Mouse (Mus musculus) lung, embryonic 16.5 days (tissue): ENCODE results near the gene Spata45. TPM values are rescaled to one million over a fixed set of nuclear protein-coding genes. Genes with fewer than 3 reads are reported as not detected.

ENCODE experiments used
- ATAC-seq: fragments of 200-750 bp; cut with Nextera tagmentation; 2 replicates; pipeline ENCODE4 v1.8.0; 2017; ENCODE audit warnings: low read depth, mild to moderate bottlenecking, moderate library complexity
- H3K27ac ChIP-seq: fragments of 300-500 bp; sonication (generic); 2 replicates; pipeline ENCODE4 v1.5.1; 2014; ENCODE audit warnings: mild to moderate bottlenecking, control low read depth, low read length
- H3K27me3 ChIP-seq: fragments of 300-500 bp; sonication (generic); 2 replicates; pipeline ENCODE4 v1.6.1; 2014; ENCODE audit warnings: low read depth, low read length, mixed read lengths; ENCODE audit not compliant: control insufficient read depth, insufficient read depth
- H3K36me3 ChIP-seq: fragments of 300-500 bp; sonication (generic); 2 replicates; pipeline ENCODE4 v1.6.1; 2014; ENCODE audit warnings: low read length; ENCODE audit not compliant: control insufficient read depth, insufficient read depth
- H3K4me1 ChIP-seq: fragments of 300-500 bp; sonication (generic); replicated peaks from 2 replicates; pipeline ENCODE4 v1.6.1; 2014; ENCODE audit warnings: low read length, mixed read lengths; ENCODE audit not compliant: control insufficient read depth, insufficient read depth
- H3K4me2 ChIP-seq: fragments of 300-500 bp; sonication (generic); 2 replicates; pipeline ENCODE4 v1.6.1; 2014; ENCODE audit warnings: low read depth, low read length, control low read depth
- H3K4me3 ChIP-seq: fragments of 300-500 bp; sonication (generic); 2 replicates; pipeline ENCODE4 v1.5.1; 2014; ENCODE audit warnings: mild to moderate bottlenecking, low read length, control low read depth
- H3K9ac ChIP-seq: fragments of 300-500 bp; sonication (generic); 2 replicates; pipeline ENCODE4 v1.6.1; 2014; ENCODE audit warnings: low read length, control low read depth
- H3K9me3 ChIP-seq: fragments of 300-500 bp; sonication (generic); 2 replicates; pipeline ENCODE4 v1.6.1; 2016; ENCODE audit warnings: low read length; ENCODE audit not compliant: control insufficient read depth
- WGBS: fragments of 180-500 bp; shearing (Covaris S2); extraction: QIAGEN DNeasy Blood & Tissue Kit; methylation state at CpG from one replicate; pipeline ENCODE4 v1.1.7; 2014; 5-methylcytosine and 5-hydroxymethylcytosine counted together
- polyA plus RNA-seq: library from polyadenylated mRNA; unstranded; fragments of >200 nt; fragmentation: Nextera tagmentation; extraction: Ambion mirVana; gene quantifications from 2 replicates; pipeline ENCODE4 v1.2.1, GENCODE M21; 2015

Gene Spata45
- not detected in 2 replicates for polyA plus RNA-seq

GRCm38 (mm10) chr1:191036554-191037334 is at the start of gene Spata45:
Gene Spata45, plus strand, starts transcription at chr1:191036639.
- Histone ChIP-seq H3K36me3 (no peaks in the 10 kb centered on the region), H3K9ac (no peak within 1 kb of the TSS), H3K4me3 (no peak within 1 kb of the TSS), H3K9me3 (no peaks in the 10 kb centered on the region), H3K4me2 (no peak within 1 kb of the TSS), H3K27me3 (no peaks in the 10 kb centered on the region), H3K4me1 (no peaks in the 10 kb centered on the region), H3K27ac (no peak within 1 kb of the TSS)
- WGBS, result 57% methylated on average over 6 of the region's 6 CpGs
- no peak for ATAC-seq

- Histone ChIP-seq H3K27me3 (no peaks in the 10 kb centered on the region), H3K9ac (no peak overlapping the region), H3K4me2 (no peak overlapping the region), H3K4me3 (no peak overlapping the region), H3K36me3 (no peaks in the 10 kb centered on the region), H3K9me3 (no peaks in the 10 kb centered on the region), H3K27ac (no peak overlapping the region), H3K4me1 (no peaks in the 10 kb centered on the region)
- ATAC-seq, result no peak
- 74% methylated on average over 9 of the region's 9 CpGs for WGBS
These were observed 46.9 kb upstream of the Spata45 start for GRCm38 (mm10) chr1:190989437-190990082.

GRCm38 (mm10) chr1:190995548-190995947 is 40.9 kb upstream of the Spata45 start:
- H3K4me1 ChIP-seq, result peaks cover 3% of the 10 kb centered on the region; the same call in 1 of the 2 replicates
- no peaks in the 10 kb centered on the region for H3K27me3 ChIP-seq
- H3K9ac ChIP-seq, result no peak overlapping the region
- WGBS, result 38% methylated on average over 7 of the region's 7 CpGs
- H3K4me2 ChIP-seq, result no peak overlapping the region
- peak; percentile 54; the same call in 1 of the 2 replicates for ATAC-seq
- H3K4me3 ChIP-seq, result no peak overlapping the region
- 0 out of 2 replicates have a peak, but pooled peaks cover 3% of the 10 kb centered on the region for H3K9me3 ChIP-seq
- no peaks in the 10 kb centered on the region for H3K36me3 ChIP-seq
- H3K27ac ChIP-seq, result no peak overlapping the region

DNA sequence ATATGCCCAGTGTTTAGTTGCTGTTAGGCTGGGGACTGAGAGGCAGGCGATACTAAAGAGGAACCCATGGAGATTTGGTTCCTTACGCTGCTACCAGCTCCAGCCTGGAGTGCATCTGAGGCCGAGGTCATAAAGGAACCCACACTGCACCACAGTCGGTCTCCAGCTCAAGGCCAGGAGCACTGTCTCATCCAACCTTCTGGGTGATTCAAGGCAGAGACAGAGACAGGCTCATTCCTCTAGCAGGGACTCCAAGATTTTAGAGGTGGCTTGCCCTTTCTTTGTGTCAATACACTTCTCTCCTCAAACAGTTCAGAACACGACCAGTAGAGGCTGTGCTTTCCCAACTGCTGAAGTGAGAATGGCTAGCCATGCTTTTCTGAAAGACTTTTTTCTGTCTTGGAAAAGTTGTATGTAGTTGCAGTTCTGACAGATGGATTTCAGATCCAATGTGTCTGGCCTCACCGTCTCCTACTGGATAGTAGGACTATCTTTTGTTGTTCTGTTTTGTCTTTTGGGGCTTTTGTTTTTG is 40.0 kb upstream of the Spata45 start:
- Histone ChIP-seq H3K4me3 (no peak overlapping the region), H3K36me3 (no peaks in the 10 kb centered on the region), H3K4me1 (peaks cover 3% of the 10 kb centered on the region; the same call in 1 of the 2 replicates), H3K9ac (no peak overlapping the region), H3K4me2 (no peak overlapping the region), H3K27me3 (no peaks in the 10 kb centered on the region), H3K27ac (no peak overlapping the region), H3K9me3 (0 out of 2 replicates have a peak, but pooled peaks cover 3% of the 10 kb centered on the region)
- 73% methylated on average over 6 of the region's 6 CpGs for WGBS
- ATAC-seq, result no peak

DNA sequence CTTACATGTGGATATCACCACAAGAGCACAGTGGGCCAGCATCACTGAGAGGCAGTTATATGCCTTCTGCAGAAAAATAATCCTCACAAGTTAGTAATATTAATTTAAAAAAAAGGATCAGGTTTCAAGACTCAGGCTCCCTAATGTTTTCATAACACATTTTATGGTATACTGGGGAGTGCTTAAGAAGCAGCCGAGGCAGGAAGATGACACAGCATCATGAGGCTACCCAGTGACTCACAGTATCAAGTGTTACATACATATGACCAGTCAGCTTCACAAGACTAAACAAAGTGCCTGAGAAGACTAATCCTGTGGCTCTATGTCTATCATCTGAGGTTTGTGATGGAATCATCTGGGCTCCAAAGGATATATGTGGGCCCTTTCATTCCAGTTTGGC is 38.4 kb upstream of the Spata45 start:
- no peak overlapping the region for H3K9ac ChIP-seq
- H3K4me3 ChIP-seq, result no peak overlapping the region
- WGBS, result 58% methylated on average over 1 of the region's 1 CpGs
- H3K36me3 ChIP-seq, result no peaks in the 10 kb centered on the region
- H3K27ac ChIP-seq, result no peak overlapping the region
- 0 out of 2 replicates have a peak, but pooled peaks cover 3% of the 10 kb centered on the region for H3K9me3 ChIP-seq
- H3K4me1 ChIP-seq, result peaks cover 3% of the 10 kb centered on the region; the same call in 1 of the 2 replicates
- H3K4me2 ChIP-seq, result no peak overlapping the region
- ATAC-seq, result no peak
- no peaks in the 10 kb centered on the region for H3K27me3 ChIP-seq

GRCm38 (mm10) chr1:191000686-191001085 is 35.8 kb upstream of the Spata45 start:
- Histone ChIP-seq H3K9me3 (0 out of 2 replicates have a peak, but pooled peaks cover 3% of the 10 kb centered on the region), H3K4me1 (no peaks in the 10 kb centered on the region), H3K36me3 (no peaks in the 10 kb centered on the region), H3K4me2 (no peak overlapping the region), H3K27ac (no peak overlapping the region), H3K27me3 (no peaks in the 10 kb centered on the region), H3K9ac (no peak overlapping the region), H3K4me3 (no peak overlapping the region)
- ATAC-seq, result no peak
- WGBS, result 70% methylated on average over 3 of the region's 3 CpGs

DNA sequence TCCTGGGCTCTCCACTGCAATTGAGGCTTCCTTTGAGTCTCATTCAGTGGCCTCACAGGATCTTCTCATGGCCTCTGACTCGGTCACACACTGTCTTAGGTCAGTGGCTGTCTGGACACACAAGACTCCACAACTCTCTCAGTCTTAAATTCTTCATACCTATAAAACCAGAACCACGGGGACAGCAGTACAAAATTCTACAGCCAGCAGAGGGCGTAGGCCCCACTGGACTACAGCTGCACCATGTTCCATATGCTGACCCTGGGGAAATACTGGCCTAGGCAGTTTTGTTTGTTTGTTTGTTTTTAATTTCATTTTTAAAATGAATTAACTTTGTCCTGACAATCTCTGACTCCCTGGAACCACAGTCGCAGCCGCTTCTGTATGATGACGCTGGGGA is 34.2 kb upstream of the Spata45 start:
- Histone ChIP-seq H3K36me3 (no peaks in the 10 kb centered on the region), H3K9ac (no peak overlapping the region), H3K4me3 (no peak overlapping the region), H3K27ac (no peak overlapping the region), H3K27me3 (no peaks in the 10 kb centered on the region), H3K4me1 (no peaks in the 10 kb centered on the region), H3K9me3 (0 out of 2 replicates have a peak, but pooled peaks cover 3% of the 10 kb centered on the region), H3K4me2 (no peak overlapping the region)
- no peak for ATAC-seq
- WGBS, result 58% methylated on average over 6 of the region's 6 CpGs

- 96% methylated on average over 5 of the region's 5 CpGs for WGBS
- H3K9me3 ChIP-seq, result no peaks in the 10 kb centered on the region
- no peak overlapping the region for H3K4me2 ChIP-seq
- no peak for ATAC-seq
- H3K4me3 ChIP-seq, result no peak overlapping the region
- H3K27ac ChIP-seq, result no peak overlapping the region
- peaks cover 21% of the 10 kb centered on the region for H3K36me3 ChIP-seq
- H3K27me3 ChIP-seq, result no peaks in the 10 kb centered on the region
- no peaks in the 10 kb centered on the region for H3K4me1 ChIP-seq
- H3K9ac ChIP-seq, result no peak overlapping the region
These were observed 27.7 kb upstream of the Spata45 start for GRCm38 (mm10) chr1:191008707-191009106.

- no peak overlapping the region for H3K4me2 ChIP-seq
- no peak overlapping the region for H3K27ac ChIP-seq
- 91% methylated on average over 3 of the region's 3 CpGs for WGBS
- no peak overlapping the region for H3K4me3 ChIP-seq
- no peak for ATAC-seq
- H3K27me3 ChIP-seq, result no peaks in the 10 kb centered on the region
- no peaks in the 10 kb centered on the region for H3K9me3 ChIP-seq
- peaks cover 16% of the 10 kb centered on the region; the same call in 1 of the 2 replicates for H3K36me3 ChIP-seq
- H3K9ac ChIP-seq, result no peak overlapping the region
- no peaks in the 10 kb centered on the region for H3K4me1 ChIP-seq
These were observed 22.2 kb upstream of the Spata45 start for GRCm38 (mm10) chr1:191014271-191014670.
